Mouse (Mus musculus) heart, embryonic 14.5 days (tissue): Measurements from ENCODE around the gene Zfc3h1. TPM values are rescaled to one million over a fixed set of nuclear protein-coding genes. Genes with fewer than 3 reads are reported as not detected.
A peak's percentile ranks its signal among the peaks of the same experiment; 100 is the strongest.

Experiments used
- ATAC-seq: fragments of 200-750 bp; cut with Nextera tagmentation; 2 replicates; pipeline ENCODE4 v1.8.0; 2017; ENCODE audit warnings: low read depth, moderate TSS enrichment; ENCODE audit not compliant: insufficient number of reproducible peaks, insufficient read depth, low FRiP score
- H3K27ac ChIP-seq, 2 experiments: fragments of 200-500 bp in 1 of 2; fragments of 300-500 bp in 1 of 2; sonication (generic) in 1 of 2; replicated peaks in 1 of 2; 2 replicates each; pipeline ENCODE4 v1.5.1; 2012 to 2014; ENCODE audit warnings: low read depth in 2 of 2, low read length in 2 of 2, control low read depth in 1 of 2, mild to moderate bottlenecking in 1 of 2, mixed read lengths in 1 of 2; ENCODE audit not compliant: control insufficient read depth in 1 of 2, insufficient read depth in 1 of 2
- H3K27me3 ChIP-seq: fragments of 300-500 bp; sonication (generic); 2 replicates; pipeline ENCODE4 v1.6.1; 2014; ENCODE audit warnings: mild to moderate bottlenecking, low read length, control low read depth; ENCODE audit not compliant: control insufficient read depth, insufficient read depth
- H3K36me3 ChIP-seq: fragments of 300-500 bp; sonication (generic); 2 replicates; pipeline ENCODE4 v1.6.1; 2014; ENCODE audit warnings: mild to moderate bottlenecking, control low read depth, low read length, mixed read lengths; ENCODE audit not compliant: control insufficient read depth, insufficient read depth
- H3K4me1 ChIP-seq, 2 experiments: fragments of 200-500 bp in 1 of 2; fragments of 300-500 bp in 1 of 2; sonication (generic) in 1 of 2; 2 replicates each; pipeline ENCODE4 v1.6.1; 2012 to 2014; ENCODE audit warnings: low read length in 2 of 2, control low read depth in 1 of 2, mixed read lengths in 1 of 2; ENCODE audit not compliant: control insufficient read depth in 2 of 2, insufficient read depth in 2 of 2
- H3K4me2 ChIP-seq: fragments of 300-500 bp; sonication (generic); 2 replicates; pipeline ENCODE4 v1.6.1; 2014; ENCODE audit warnings: mild to moderate bottlenecking, low read length
- H3K4me3 ChIP-seq, 2 experiments: fragments of 200-500 bp in 1 of 2; fragments of 300-500 bp in 1 of 2; sonication (generic) in 1 of 2; 2 replicates each; pipeline ENCODE4 v1.5.1; 2012 to 2014; ENCODE audit warnings: low read length in 2 of 2, mild to moderate bottlenecking in 2 of 2, control low read depth in 1 of 2, low read depth in 1 of 2, moderate library complexity in 1 of 2; ENCODE audit not compliant: control insufficient read depth in 1 of 2, insufficient read depth in 1 of 2
- H3K9ac ChIP-seq: fragments of 300-500 bp; sonication (generic); 2 replicates; pipeline ENCODE4 v1.6.1; 2014; ENCODE audit warnings: mild to moderate bottlenecking, low read length
- H3K9me3 ChIP-seq: fragments of 300-500 bp; sonication (generic); 2 replicates; pipeline ENCODE4 v1.6.1; 2016; ENCODE audit warnings: low read length, control low read depth; ENCODE audit not compliant: control insufficient read depth
- WGBS: fragments of 180-500 bp; shearing (Covaris S2); extraction: QIAGEN DNeasy Blood & Tissue Kit; methylation state at CpG from one replicate; pipeline ENCODE4 v1.1.7; 2014; 5-methylcytosine and 5-hydroxymethylcytosine counted together
- polyA plus RNA-seq: library from polyadenylated mRNA; unstranded; fragments of >200 nt; fragmentation: Nextera tagmentation; extraction: Ambion mirVana; gene quantifications from 2 replicates; pipeline ENCODE4 v1.2.1, GENCODE M21; 2014

The Zfc3h1 gene
- polyA plus RNA-seq, 1 experiment from 2014 or later = 18.8 TPM

- Histone ChIP-seq H3K9me3 (no peaks in the 10 kb centered on the region), H3K4me1 (peaks cover 2 to 33% of the 10 kb centered on the region in 2 experiments), H3K4me3 (peak overlapping the region; percentile 75 to 85), H3K4me2 (peak overlapping the region; percentile 89), H3K9ac (peak overlapping the region; percentile 93), H3K36me3 (peaks cover 16% of the 10 kb centered on the region), H3K27me3 (no peaks in the 10 kb centered on the region), H3K27ac (peak overlapping the region; percentile 93 to 98)
- ATAC-seq = peak; percentile 14
- under 1% methylated on average over 93 of the region's 101 CpGs for WGBS
Observed at GRCm38 (mm10) chr10:115385018-115386002, 551 bp downstream of the Zfc3h1 start.

- H3K9me3 ChIP-seq = no peaks in the 10 kb centered on the region
- 0 out of 2 replicates have a peak overlapping the region, but pooled peaks have one; percentile 21 for H3K4me2 ChIP-seq
- WGBS = 90% methylated on average over 3 of the region's 3 CpGs
- no peak for ATAC-seq
- peaks cover 38% of the 10 kb centered on the region for H3K36me3 ChIP-seq
- no peak overlapping the region for H3K9ac ChIP-seq
- H3K4me3 ChIP-seq = no peak overlapping the region
- no peaks in the 10 kb centered on the region for H3K27me3 ChIP-seq
- H3K27ac ChIP-seq = no peak overlapping the region
- peaks cover 0 to 15% of the 10 kb centered on the region in 2 experiments; a peak in 3 of 4 replicates for H3K4me1 ChIP-seq
Observed at GRCm38 (mm10) chr10:115387891-115388290, 3.1 kb downstream of the Zfc3h1 start.

GRCm38 (mm10) chr10:115391076-115391475 is 6.3 kb downstream of the Zfc3h1 start:
- no peaks in the 10 kb centered on the region for H3K27me3 ChIP-seq
- no peak overlapping the region for H3K9ac ChIP-seq
- 89% methylated on average over 4 of the region's 4 CpGs for WGBS
- ATAC-seq = no peak
- H3K4me3 ChIP-seq = no peak overlapping the region
- H3K36me3 ChIP-seq = peaks cover 70% of the 10 kb centered on the region
- H3K4me2 ChIP-seq = no peak overlapping the region
- no peak overlapping the region for H3K27ac ChIP-seq
- peaks cover 0 to 12% of the 10 kb centered on the region in 2 experiments; a peak in 3 of 4 replicates for H3K4me1 ChIP-seq
- H3K9me3 ChIP-seq = no peaks in the 10 kb centered on the region

- Histone ChIP-seq H3K27ac (no peak overlapping the region), H3K36me3 (peaks cover 76% of the 10 kb centered on the region), H3K9me3 (no peaks in the 10 kb centered on the region), H3K4me2 (no peak overlapping the region), H3K4me1 (peaks cover 0 to 12% of the 10 kb centered on the region in 2 experiments; a peak in 3 of 4 replicates), H3K9ac (no peak overlapping the region), H3K4me3 (no peak overlapping the region), H3K27me3 (no peaks in the 10 kb centered on the region)
- WGBS = 89% methylated on average over 1 of the region's 1 CpGs
- no peak for ATAC-seq
Observed at GRCm38 (mm10) chr10:115391896-115392295, 7.1 kb downstream of the Zfc3h1 start.

GRCm38 (mm10) chr10:115406393-115406792 is 21.6 kb downstream of the Zfc3h1 start:
- Histone ChIP-seq H3K27me3 (no peaks in the 10 kb centered on the region), H3K36me3 (peaks cover 92% of the 10 kb centered on the region), H3K27ac (no peak overlapping the region), H3K4me3 (no peak overlapping the region), H3K4me2 (no peak overlapping the region), H3K4me1 (no peaks in the 10 kb centered on the region), H3K9ac (no peak overlapping the region), H3K9me3 (no peaks in the 10 kb centered on the region)
- no peak for ATAC-seq
- WGBS = 71% methylated on average over 6 of the region's 6 CpGs

GRCm38 (mm10) chr10:115413496-115413895 is 28.7 kb downstream of the Zfc3h1 start:
- ATAC-seq = no peak
- WGBS = 90% methylated on average over 2 of the region's 2 CpGs
- peaks cover 96% of the 10 kb centered on the region for H3K36me3 ChIP-seq
- H3K4me3 ChIP-seq = no peak overlapping the region
- H3K9me3 ChIP-seq = no peaks in the 10 kb centered on the region
- no peaks in the 10 kb centered on the region for H3K4me1 ChIP-seq
- H3K27ac ChIP-seq = no peak overlapping the region
- no peak overlapping the region for H3K4me2 ChIP-seq
- no peaks in the 10 kb centered on the region for H3K27me3 ChIP-seq
- no peak overlapping the region for H3K9ac ChIP-seq

- H3K4me3 ChIP-seq = no peak overlapping the region
- no peak overlapping the region for H3K9ac ChIP-seq
- no peak overlapping the region for H3K27ac ChIP-seq
- WGBS = 74% methylated on average over 3 of the region's 3 CpGs
- no peaks in the 10 kb centered on the region for H3K27me3 ChIP-seq
- peaks cover 96% of the 10 kb centered on the region for H3K36me3 ChIP-seq
- no peak overlapping the region for H3K4me2 ChIP-seq
- no peak for ATAC-seq
- H3K9me3 ChIP-seq = no peaks in the 10 kb centered on the region
- H3K4me1 ChIP-seq = no peaks in the 10 kb centered on the region
Observed at GRCm38 (mm10) chr10:115414056-115414455, 29.3 kb downstream of the Zfc3h1 start.
